Mouse (Mus musculus) cerebellum, adult 2 months (tissue): ENCODE measurements around the gene Phyh.

ENCODE experiments used
- CTCF ChIP-seq: fragments of 200-500 bp; IDR thresholded peaks from 2 replicates; pipeline ENCODE4 v1.5.1; 2011; ENCODE audit warnings: low read depth, mild to moderate bottlenecking, control low read depth, low read length, moderate library complexity, borderline replicate concordance; ENCODE audit not compliant: insufficient read depth
- POLR2A ChIP-seq: fragments of 200-500 bp; IDR thresholded peaks from 2 replicates; pipeline ENCODE4 v1.6.1; 2011; ENCODE audit warnings: low read length, control low read depth, borderline replicate concordance; ENCODE audit not compliant: insufficient read depth

DNA sequence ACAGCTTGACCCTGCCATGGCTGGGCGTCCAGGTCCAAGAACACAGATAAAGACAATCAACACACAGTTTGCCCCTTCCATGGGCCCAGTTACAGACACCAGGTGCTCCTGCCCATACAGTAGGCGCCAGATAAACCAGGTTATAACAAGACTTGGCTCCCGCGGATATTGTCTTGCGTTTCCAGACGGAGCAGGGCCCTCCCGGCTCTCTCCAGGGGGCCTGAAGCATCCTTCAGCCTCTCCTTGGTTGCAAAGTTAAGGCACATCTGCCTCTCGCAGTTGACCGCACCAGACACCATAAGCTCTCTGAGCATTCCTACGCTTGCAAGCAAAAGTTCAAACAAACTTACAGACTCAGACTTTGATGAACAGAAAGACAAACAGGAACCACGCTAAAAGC is 22.0 kb downstream of the Phyh start:
- TF ChIP-seq CTCF (no peak), POLR2A (no peak)
